Mouse (Mus musculus) brown adipose tissue, adult 24 weeks (tissue): ENCODE measurements around the gene Rhbg. TPM values are rescaled to one million over a fixed set of nuclear protein-coding genes. Genes with fewer than 3 reads are reported as not detected.

Experiments used
- H3K27ac ChIP-seq: fragments of 200-500 bp; replicated peaks from 2 replicates; pipeline ENCODE4 v1.5.1; 2012; ENCODE audit warnings: low read depth, mild to moderate bottlenecking, low read length
- H3K4me1 ChIP-seq: fragments of 200-500 bp; 2 replicates; pipeline ENCODE4 v1.6.1; 2012; ENCODE audit warnings: low read length, mixed read lengths; ENCODE audit not compliant: control insufficient read depth, insufficient read depth, insufficient read length
- H3K4me3 ChIP-seq: fragments of 200-500 bp; 2 replicates; pipeline ENCODE4 v1.5.1; 2012; ENCODE audit warnings: low read depth, mild to moderate bottlenecking, low read length, moderate library complexity; ENCODE audit not compliant: insufficient read depth
- polyA plus RNA-seq: library from polyadenylated mRNA; stranded (reverse); fragments of >200 nt; gene quantifications from 2 replicates; pipeline ENCODE4 v1.2.4, GENCODE M21; 2012; ENCODE audit not compliant: missing spikeins, insufficient read depth, insufficient read length

Rhbg gene
- polyA plus RNA-seq, 1 experiment, result not detected

- no peak overlapping the region for H3K4me3 ChIP-seq
- peaks cover 13% of the 10 kb centered on the region for H3K4me1 ChIP-seq
These were observed 43.6 kb downstream of the Rhbg start for GRCm38 (mm10) chr3:88210918-88211317.

GRCm38 (mm10) chr3:88210121-88210520 lies 44.4 kb downstream of the Rhbg start:
- Histone ChIP-seq H3K4me3 (no peak overlapping the region), H3K4me1 (peaks cover 8% of the 10 kb centered on the region; the same call in 1 of the 2 replicates), H3K27ac (no peak overlapping the region)

More at GRCm38 (mm10) chr3:88210918-88211317, 43.6 kb downstream of the Rhbg start:
- H3K27ac ChIP-seq, result no peak overlapping the region

- Histone ChIP-seq H3K4me1 (no peaks in the 10 kb centered on the region; the same call in 1 of the 2 replicates), H3K27ac (no peak overlapping the region)
These were observed 45.2 kb downstream of the Rhbg start for GRCm38 (mm10) chr3:88209306-88209705.

GRCm38 (mm10) chr3:88208226-88208720 lies 46.2 kb downstream of the Rhbg start:
- H3K4me1 ChIP-seq, result no peaks in the 10 kb centered on the region
- no peak overlapping the region for H3K4me3 ChIP-seq
- H3K27ac ChIP-seq, result no peak overlapping the region

More at GRCm38 (mm10) chr3:88209306-88209705, 45.2 kb downstream of the Rhbg start:
- H3K4me3 ChIP-seq, result no peak overlapping the region

- H3K27ac ChIP-seq, result no peak overlapping the region
- H3K4me3 ChIP-seq, result no peak overlapping the region
- no peaks in the 10 kb centered on the region for H3K4me1 ChIP-seq
These were observed 46.9 kb downstream of the Rhbg start for GRCm38 (mm10) chr3:88207451-88208100.

- Histone ChIP-seq H3K4me1 (no peaks in the 10 kb centered on the region), H3K27ac (no peak overlapping the region), H3K4me3 (no peak overlapping the region)
These were observed 47.6 kb downstream of the Rhbg start for GRCm38 (mm10) chr3:88206901-88207371.

GRCm38 (mm10) chr3:88206500-88206899 lies 48.0 kb downstream of the Rhbg start:
- no peak overlapping the region for H3K27ac ChIP-seq
- no peaks in the 10 kb centered on the region for H3K4me1 ChIP-seq
- H3K4me3 ChIP-seq, result no peak overlapping the region

GRCm38 (mm10) chr3:88205563-88206491 lies 48.7 kb downstream of the Rhbg start:
- Histone ChIP-seq H3K27ac (no peak overlapping the region), H3K4me1 (0 out of 2 replicates have a peak, but pooled peaks cover 3% of the 10 kb centered on the region), H3K4me3 (no peak overlapping the region)

- H3K27ac ChIP-seq, result no peak overlapping the region
- no peak overlapping the region for H3K4me3 ChIP-seq
- peaks cover 4% of the 10 kb centered on the region; the same call in 1 of the 2 replicates for H3K4me1 ChIP-seq
These were observed 49.3 kb downstream of the Rhbg start for GRCm38 (mm10) chr3:88205176-88205562.

- peaks cover 4% of the 10 kb centered on the region; the same call in 1 of the 2 replicates for H3K4me1 ChIP-seq
- H3K4me3 ChIP-seq, result no peak overlapping the region
- H3K27ac ChIP-seq, result no peak overlapping the region
These were observed 49.8 kb downstream of the Rhbg start for GRCm38 (mm10) chr3:88204751-88205150.

GRCm38 (mm10) chr3:88203999-88204700 lies 50.4 kb downstream of the Rhbg start:
- Histone ChIP-seq H3K4me1 (peaks cover 4% of the 10 kb centered on the region; the same call in 1 of the 2 replicates), H3K4me3 (no peak overlapping the region), H3K27ac (no peak overlapping the region)

- Histone ChIP-seq H3K4me1 (peaks cover 4% of the 10 kb centered on the region; the same call in 1 of the 2 replicates), H3K4me3 (no peak overlapping the region), H3K27ac (no peak overlapping the region)
These were observed 51.1 kb downstream of the Rhbg start for GRCm38 (mm10) chr3:88203456-88203855.

- H3K4me1 ChIP-seq, result peaks cover 4% of the 10 kb centered on the region; the same call in 1 of the 2 replicates
- no peak overlapping the region for H3K27ac ChIP-seq
- no peak overlapping the region for H3K4me3 ChIP-seq
These were observed 51.5 kb downstream of the Rhbg start for GRCm38 (mm10) chr3:88202986-88203385.

GRCm38 (mm10) chr3:88201640-88202039 lies 52.9 kb downstream of the Rhbg start:
- H3K4me3 ChIP-seq, result no peak overlapping the region
- peaks cover 4% of the 10 kb centered on the region; the same call in 1 of the 2 replicates for H3K4me1 ChIP-seq
- no peak overlapping the region for H3K27ac ChIP-seq
